Mouse (Mus musculus) MEL (cell line): ENCODE measurements around the gene Apod. TPM values are rescaled to one million over a fixed set of nuclear protein-coding genes. Genes with fewer than 3 reads are reported as not detected.

Experiments used
- DNase-seq: peaks from one replicate; pipeline ENCODE4 v3.0.0; 2011; ENCODE audit warnings: low read depth, low spot score
- H3K27ac ChIP-seq: 2 replicates; pipeline ENCODE4 v1.5.1; 2012; ENCODE audit warnings: low read depth, mild to moderate bottlenecking, control low read depth, low read length, moderate library complexity; ENCODE audit not compliant: control insufficient read depth
- H3K27me3 ChIP-seq, 2 experiments: fragments of 150-350 bp in 1 of 2; sonication (generic) in 1 of 2; 2 replicates each; pipeline ENCODE4 v1.6.1; 2012; ENCODE audit warnings: low read length in 2 of 2, mild to moderate bottlenecking in 2 of 2, improper control_type of control experiment in 1 of 2, moderate library complexity in 1 of 2; ENCODE audit not compliant: insufficient read depth in 2 of 2, control insufficient read depth in 1 of 2
- H3K36me3 ChIP-seq, 2 experiments: 2 replicates each; pipeline ENCODE4 v1.6.1; 2012 to 2014; ENCODE audit warnings: low read length in 2 of 2, improper control_type of control experiment in 1 of 2, inconsistent platforms in 1 of 2, mild to moderate bottlenecking in 1 of 2; ENCODE audit not compliant: insufficient read depth in 2 of 2, control insufficient read depth in 1 of 2
- H3K4me1 ChIP-seq, 2 experiments: fragments of 150-350 bp in 1 of 2; sonication (generic) in 1 of 2; 2 replicates each; pipeline ENCODE4 v1.6.1; 2012; ENCODE audit warnings: low read length in 2 of 2, improper control_type of control experiment in 1 of 2, mild to moderate bottlenecking in 1 of 2; ENCODE audit not compliant: insufficient read depth in 2 of 2, control insufficient read depth in 1 of 2
- H3K4me3 ChIP-seq, 2 experiments: fragments of 150-350 bp in 1 of 2; sonication (generic) in 1 of 2; 2 replicates each; pipeline ENCODE4 v1.5.1; 2012; ENCODE audit warnings: low read depth in 2 of 2, low read length in 2 of 2, mild to moderate bottlenecking in 2 of 2, moderate library complexity in 2 of 2, control low read depth in 1 of 2, improper control_type of control experiment in 1 of 2; ENCODE audit not compliant: control insufficient read depth in 1 of 2, insufficient read depth in 1 of 2
- H3K79me2 ChIP-seq: 2 replicates; pipeline ENCODE4 v1.6.1; 2012; ENCODE audit warnings: mild to moderate bottlenecking, low read length, moderate library complexity; ENCODE audit not compliant: control insufficient read depth, poor library complexity, insufficient read depth
- H3K9ac ChIP-seq: 2 replicates; pipeline ENCODE4 v1.6.1; 2012; ENCODE audit warnings: low read depth, mild to moderate bottlenecking, control low read depth, low read length, moderate library complexity; ENCODE audit not compliant: control insufficient read depth, poor library complexity, severe bottlenecking
- H3K9me3 ChIP-seq: fragments of 150-350 bp; sonication (generic); replicated peaks from 2 replicates; pipeline ENCODE4 v1.6.1; 2012; ENCODE audit warnings: mild to moderate bottlenecking, low read length, improper control_type of control experiment, moderate library complexity; ENCODE audit not compliant: insufficient read depth
- ELF1 ChIP-seq: IDR thresholded peaks from 2 replicates; pipeline ENCODE4 v1.6.1; 2014; ENCODE audit warnings: low read depth, mild to moderate bottlenecking, inconsistent platforms, low read length, improper control_type of control experiment, moderate library complexity
- ETS1 ChIP-seq: IDR thresholded peaks from 2 replicates; pipeline ENCODE4 v1.6.1; 2012; ENCODE audit warnings: low read depth, mild to moderate bottlenecking, inconsistent platforms, low read length, improper control_type of control experiment, moderate library complexity
- MAFK ChIP-seq: IDR thresholded peaks from 2 replicates; pipeline ENCODE4 v1.6.1; 2011; ENCODE audit warnings: low read depth, mild to moderate bottlenecking, low read length, improper control_type of control experiment, borderline replicate concordance
- MYB ChIP-seq: IDR thresholded peaks from 2 replicates; pipeline ENCODE4 v1.6.1; 2011; ENCODE audit warnings: mild to moderate bottlenecking, low read depth, low read length, improper control_type of control experiment
- NELFE ChIP-seq: IDR thresholded peaks from 2 replicates; pipeline ENCODE4 v1.6.1; 2011; ENCODE audit warnings: low read depth, low read length, improper control_type of control experiment
- POLR2A ChIP-seq, 2 experiments: IDR thresholded peaks; 2 replicates each; pipeline ENCODE4 v1.6.1; 2011 to 2012; ENCODE audit warnings: low read length in 2 of 2, mild to moderate bottlenecking in 2 of 2, control low read depth in 1 of 2, improper control_type of control experiment in 1 of 2, low read depth in 1 of 2, moderate library complexity in 1 of 2; ENCODE audit not compliant: control insufficient read depth in 1 of 2, insufficient read depth in 1 of 2, poor library complexity in 1 of 2
- SIN3A ChIP-seq: IDR thresholded peaks from 2 replicates; pipeline ENCODE4 v1.6.1; 2012; ENCODE audit warnings: low read length, improper control_type of control experiment, inconsistent platforms
- USF1 ChIP-seq: IDR thresholded peaks from 2 replicates; pipeline ENCODE4 v1.6.1; 2014; ENCODE audit warnings: low read depth, mild to moderate bottlenecking, inconsistent platforms, low read length, improper control_type of control experiment, moderate library complexity
- ZC3H11A ChIP-seq: IDR thresholded peaks from 2 replicates; pipeline ENCODE4 v1.6.1; 2012; ENCODE audit warnings: low read depth, mild to moderate bottlenecking, inconsistent platforms, low read length, improper control_type of control experiment
- ZMIZ1 ChIP-seq: IDR thresholded peaks from 2 replicates; pipeline ENCODE4 v1.6.1; 2012; ENCODE audit warnings: low read depth, mild to moderate bottlenecking, inconsistent platforms, low read length, improper control_type of control experiment, moderate library complexity
- polyA plus RNA-seq, 2 experiments: library from polyadenylated mRNA; stranded (reverse) in 1 of 2; unstranded in 1 of 2; fragments of >175 nt in 1 of 2; fragments of >200 nt in 1 of 2; gene quantifications; 2 replicates each; pipeline versions ENCODE4 v1.2.1 to v1.2.4; 2012; ENCODE audit warnings: low replicate concordance in 2 of 2, low read depth in 1 of 2; ENCODE audit not compliant: insufficient read length in 2 of 2, insufficient read depth in 1 of 2, missing spikeins in 1 of 2
- total RNA-seq: library from RNA; depleted of rRNA; stranded (reverse); fragments of 300-350 nt; gene quantifications from 2 replicates; pipeline ENCODE4 v1.2.3, GENCODE M21; 2012

The Apod gene
- total and polyA plus RNA-seq, 3 experiments: not detected

- Histone ChIP-seq H3K9me3 (no peaks in the 10 kb centered on the region), H3K36me3 (peaks cover 3 to 20% of the 10 kb centered on the region in 2 experiments; a peak in 3 of 4 replicates), H3K27me3 (peaks cover 0 to 3% of the 10 kb centered on the region in 2 experiments; a peak in 3 of 4 replicates), H3K4me3 (peak overlapping the region; percentile 76 to 87), H3K4me1 (peaks cover 7 to 15% of the 10 kb centered on the region in 2 experiments), H3K79me2 (peaks cover 33% of the 10 kb centered on the region), H3K27ac (peak overlapping the region; percentile 42; the same call in 1 of the 2 replicates), H3K9ac (peak overlapping the region; percentile 79)
- peak; percentile 65 for DNase-seq
- TF ChIP-seq USF1: no peak
- TF ChIP-seq ZC3H11A: no peak
- peak; percentile 42; the same call in 1 of the 2 replicates for TF ChIP-seq SIN3A
- TF ChIP-seq ZMIZ1: no peak
- no peak for TF ChIP-seq ETS1
Measured at GRCm38 (mm10) chr16:31274084-31274483, 40.5 kb downstream of the Apod start.

- H3K4me1 ChIP-seq: peaks cover 2 to 7% of the 10 kb centered on the region in 2 experiments; a peak in 3 of 4 replicates
- peak; percentile 99 for TF ChIP-seq MAFK
- no peak for TF ChIP-seq MYB
- no peaks in the 10 kb centered on the region for H3K9me3 ChIP-seq
- no peak overlapping the region for H3K4me3 ChIP-seq
- no peak overlapping the region for H3K27ac ChIP-seq
- no peak for DNase-seq
- H3K79me2 ChIP-seq: peaks cover 26% of the 10 kb centered on the region
- no peak overlapping the region for H3K9ac ChIP-seq
- H3K36me3 ChIP-seq: peaks cover 2 to 14% of the 10 kb centered on the region in 2 experiments; a peak in 3 of 4 replicates
- H3K27me3 ChIP-seq: no peaks in the 10 kb centered on the region
Measured at GRCm38 (mm10) chr16:31266692-31267091, 47.9 kb downstream of the Apod start.

- H3K27me3 ChIP-seq: no peaks in the 10 kb centered on the region
- H3K36me3 ChIP-seq: peaks cover 5 to 7% of the 10 kb centered on the region in 2 experiments
- TF ChIP-seq NELFE (no peak), ELF1 (no peak), POLR2A (IDR thresholded peaks at IDR 0.05; ENCODE audit: control insufficient read depth in 1 of 2, insufficient read depth in 1 of 2, low read depth in 1 of 2, low read length in 2 of 2, poor library complexity in 1 of 2) (no peak)
Measured at GRCm38 (mm10) chr16:31256151-31256550, 58.5 kb downstream of the Apod start.

More at GRCm38 (mm10) chr16:31256151-31256550, 58.5 kb downstream of the Apod start:
- no peak overlapping the region for H3K27ac ChIP-seq
- no peaks in the 10 kb centered on the region for H3K9me3 ChIP-seq
- no peaks in the 10 kb centered on the region for H3K79me2 ChIP-seq
- no peak for DNase-seq
- H3K4me1 ChIP-seq: peaks cover 0 to 4% of the 10 kb centered on the region in 2 experiments; a peak in 1 of 4 replicates
- H3K9ac ChIP-seq: no peak overlapping the region
- no peak overlapping the region for H3K4me3 ChIP-seq
